Mouse (Mus musculus) embryonic facial prominence, embryonic 12.5 days (tissue): ENCODE results near the gene Nit2. TPM values are rescaled to one million over a fixed set of nuclear protein-coding genes. Genes with fewer than 3 reads are reported as not detected.
"Not testable (repeated sequence)": the region's sequence is repeated elsewhere in the genome, so short reads cannot be mapped to it uniquely, and the experiment has no call there.

Experiments
- ATAC-seq: fragments of 200-750 bp; cut with Nextera tagmentation; 2 replicates; pipeline ENCODE4 v1.8.0; 2017; ENCODE audit not compliant: insufficient number of reproducible peaks, insufficient read depth, low FRiP score, low TSS enrichment
- H3K27ac ChIP-seq: fragments of 300-500 bp; sonication (generic); 2 replicates; pipeline ENCODE4 v1.5.1; 2016; ENCODE audit warnings: mild to moderate bottlenecking
- H3K27me3 ChIP-seq: fragments of 300-500 bp; sonication (generic); 2 replicates; pipeline ENCODE4 v1.6.1; 2016; ENCODE audit warnings: mild to moderate bottlenecking, moderate library complexity
- H3K36me3 ChIP-seq: fragments of 300-500 bp; sonication (generic); 2 replicates; pipeline ENCODE4 v1.6.1; 2016; ENCODE audit warnings: mild to moderate bottlenecking
- H3K4me1 ChIP-seq: fragments of 300-500 bp; sonication (generic); 2 replicates; pipeline ENCODE4 v1.6.1; 2016
- H3K4me2 ChIP-seq: fragments of 300-500 bp; sonication (generic); replicated peaks from 2 replicates; pipeline ENCODE4 v1.6.1; 2016; ENCODE audit warnings: mild to moderate bottlenecking, moderate library complexity
- H3K4me3 ChIP-seq: fragments of 300-500 bp; sonication (generic); 2 replicates; pipeline ENCODE4 v1.5.1; 2016; ENCODE audit warnings: mild to moderate bottlenecking
- H3K9ac ChIP-seq: fragments of 300-500 bp; sonication (generic); 2 replicates; pipeline ENCODE4 v1.6.1; 2016; ENCODE audit warnings: mild to moderate bottlenecking, moderate library complexity
- H3K9me3 ChIP-seq: fragments of 300-500 bp; sonication (generic); 2 replicates; pipeline ENCODE4 v1.6.1; 2016; ENCODE audit warnings: mild to moderate bottlenecking, moderate library complexity
- WGBS: fragments of 180-500 bp; shearing (Covaris S2); methylation state at CpG from one replicate; pipeline ENCODE4 v1.1.7; 2016; 5-methylcytosine and 5-hydroxymethylcytosine counted together
- polyA plus RNA-seq: library from polyadenylated mRNA; unstranded; fragments of >200 nt; fragmentation: Nextera tagmentation; extraction: Ambion mirVana; gene quantifications from 2 replicates; pipeline ENCODE4 v1.2.1, GENCODE M21; 2016

Nit2 gene
- polyA plus RNA-seq, 1 experiment from 2014 or later = 77.7 TPM

DNA sequence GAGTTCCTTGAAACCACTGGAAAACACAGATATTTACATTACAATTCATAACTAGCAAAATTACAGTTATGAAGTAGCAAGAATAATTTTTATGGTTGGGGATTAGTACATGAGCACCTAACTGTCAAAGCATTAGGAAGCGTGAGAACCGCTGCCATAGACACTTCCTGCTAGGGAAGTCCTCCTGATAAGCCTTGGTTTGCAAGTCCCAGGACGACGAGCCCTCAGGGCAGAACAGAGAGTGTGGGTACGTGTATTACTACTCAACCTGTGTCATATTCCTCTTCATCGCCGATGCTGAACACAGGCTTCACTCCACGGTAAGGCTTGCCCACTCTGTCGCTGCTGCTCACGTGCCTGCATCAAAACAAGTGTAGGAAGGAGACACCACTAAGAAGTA is 10.5 kb upstream of the Nit2 start:
- no peak overlapping the region for H3K4me3 ChIP-seq
- no peak overlapping the region for H3K9ac ChIP-seq
- H3K9me3 ChIP-seq = no peaks in the 10 kb centered on the region
- no peaks in the 10 kb centered on the region for H3K4me1 ChIP-seq
- H3K27ac ChIP-seq = no peak overlapping the region
- peaks cover 33% of the 10 kb centered on the region for H3K36me3 ChIP-seq
- ATAC-seq = no peak
- no peak overlapping the region for H3K4me2 ChIP-seq
- H3K27me3 ChIP-seq = no peaks in the 10 kb centered on the region
- WGBS = 88% methylated on average over 10 of the region's 10 CpGs

DNA sequence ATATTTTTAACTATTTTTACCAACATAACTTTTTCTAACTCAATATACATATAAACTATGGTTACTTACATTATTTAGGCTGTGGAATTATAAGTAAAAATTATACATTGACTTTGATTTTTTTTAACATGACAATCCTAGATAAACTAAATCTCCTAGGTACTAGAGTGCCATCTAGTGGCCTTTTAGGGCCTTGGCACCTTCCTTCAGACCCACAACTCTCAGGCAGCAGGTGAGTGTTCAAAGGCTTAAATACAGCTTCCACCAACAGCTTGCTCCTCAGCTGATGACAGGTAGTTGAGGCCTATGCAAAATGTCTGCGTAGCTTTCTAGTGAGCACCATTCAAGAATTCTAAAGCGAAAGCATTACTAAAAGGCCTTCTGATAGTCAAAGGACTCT is 10.1 kb upstream of the Nit2 start:
- no peak overlapping the region for H3K27ac ChIP-seq
- no peak overlapping the region for H3K4me2 ChIP-seq
- no peak for ATAC-seq
- 67% methylated on average over 2 of the region's 2 CpGs for WGBS
- peaks cover 33% of the 10 kb centered on the region for H3K36me3 ChIP-seq
- no peaks in the 10 kb centered on the region for H3K4me1 ChIP-seq
- H3K9me3 ChIP-seq = no peaks in the 10 kb centered on the region
- no peak overlapping the region for H3K9ac ChIP-seq
- no peak overlapping the region for H3K4me3 ChIP-seq
- H3K27me3 ChIP-seq = no peaks in the 10 kb centered on the region

DNA sequence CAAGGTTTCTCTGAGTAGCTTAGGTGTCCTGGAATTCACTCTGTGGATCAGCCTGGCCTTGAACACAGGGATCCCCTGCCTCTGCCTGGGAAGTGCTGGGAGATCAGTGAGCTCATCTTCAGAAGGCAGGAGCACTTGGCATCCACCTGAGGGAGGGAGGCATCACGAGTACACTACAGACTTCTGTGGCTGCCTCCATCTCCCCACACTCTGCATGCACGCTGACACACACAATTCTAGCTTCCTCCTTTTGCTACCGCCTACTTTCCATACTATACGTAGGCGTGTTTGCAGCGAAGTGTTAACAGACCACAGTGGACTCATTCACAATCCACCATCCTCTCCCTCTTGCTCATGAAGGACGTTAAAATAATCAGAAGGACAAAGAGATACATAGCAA is 9.1 kb upstream of the Nit2 start:
- WGBS = 86% methylated on average over 7 of the region's 7 CpGs
- no peak for ATAC-seq
- Histone ChIP-seq H3K27me3 (no peaks in the 10 kb centered on the region), H3K9ac (no peak overlapping the region), H3K4me2 (no peak overlapping the region), H3K27ac (no peak overlapping the region), H3K9me3 (no peaks in the 10 kb centered on the region), H3K36me3 (peaks cover 24% of the 10 kb centered on the region), H3K4me3 (no peak overlapping the region), H3K4me1 (no peaks in the 10 kb centered on the region)

DNA sequence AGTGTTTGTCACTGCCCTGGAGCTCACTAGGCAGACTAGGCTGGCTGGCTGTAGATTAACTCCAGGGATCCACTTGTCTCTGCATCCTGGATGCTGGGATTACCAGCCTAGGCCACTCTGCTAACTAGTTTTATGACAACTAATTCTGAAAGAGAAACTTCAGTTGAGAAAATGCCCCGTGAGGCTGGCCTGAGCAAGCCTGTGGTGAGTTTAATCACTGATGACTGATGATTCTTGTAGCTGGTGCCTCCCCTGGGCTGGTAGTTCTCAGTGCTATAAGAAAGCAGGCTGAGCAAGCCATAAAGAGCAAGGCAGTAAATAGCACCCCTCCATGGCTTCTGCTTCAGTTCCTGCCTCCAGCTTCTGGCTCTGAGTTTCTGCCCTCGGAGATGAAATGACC is 8.6 kb upstream of the Nit2 start:
- no peak overlapping the region for H3K9ac ChIP-seq
- H3K27ac ChIP-seq = no peak overlapping the region
- H3K4me3 ChIP-seq = no peak overlapping the region
- no peaks in the 10 kb centered on the region for H3K27me3 ChIP-seq
- ATAC-seq = no peak
- no peak overlapping the region for H3K4me2 ChIP-seq
- H3K4me1 ChIP-seq = no peaks in the 10 kb centered on the region
- peaks cover 25% of the 10 kb centered on the region for H3K36me3 ChIP-seq
- 64% methylated on average over 2 of the region's 2 CpGs for WGBS
- no peaks in the 10 kb centered on the region for H3K9me3 ChIP-seq

DNA sequence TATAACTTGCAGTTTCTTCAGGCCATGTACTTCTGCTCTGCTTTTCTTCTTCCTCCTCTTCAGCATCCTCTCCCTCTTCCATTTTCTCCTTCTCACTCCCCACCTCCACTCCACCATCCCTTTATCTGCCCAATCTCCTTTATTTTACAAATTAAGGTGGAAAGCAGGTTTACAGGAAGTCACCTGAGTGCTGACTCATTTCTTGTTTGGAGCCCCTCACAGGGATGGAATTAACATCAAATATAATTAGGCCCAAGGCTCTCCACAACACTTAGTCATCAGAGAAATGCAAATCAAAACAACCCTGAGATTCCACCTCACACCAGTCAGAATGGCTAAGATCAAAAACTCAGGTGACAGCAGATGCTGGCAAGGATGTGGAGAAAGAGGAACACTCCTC is 7.3 kb upstream of the Nit2 start:
- H3K36me3 ChIP-seq = peaks cover 20% of the 10 kb centered on the region
- not testable (repeated sequence) for H3K4me1 ChIP-seq, ATAC-seq, H3K27me3 ChIP-seq, H3K4me3 ChIP-seq, H3K4me2 ChIP-seq, H3K9me3 ChIP-seq, H3K27ac ChIP-seq, H3K9ac ChIP-seq

DNA sequence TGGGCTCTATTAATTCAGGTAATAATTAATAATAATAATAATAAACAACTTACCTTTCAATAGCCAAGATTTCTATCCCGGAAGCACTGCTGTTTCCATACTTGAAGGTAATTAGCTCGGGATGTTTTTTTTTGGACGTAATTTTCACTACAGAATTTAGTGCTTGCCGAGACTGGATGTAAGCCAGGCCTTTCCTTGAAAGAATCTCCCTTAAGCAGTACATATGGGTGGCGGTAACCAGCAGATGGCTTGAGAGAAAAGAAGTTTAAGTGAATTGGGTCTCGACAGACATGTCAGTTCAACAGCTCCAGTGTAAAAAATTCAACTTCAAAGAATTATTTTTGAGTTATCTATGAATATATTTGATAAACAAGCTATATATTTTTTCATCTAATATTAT is 4.4 kb upstream of the Nit2 start:
- Histone ChIP-seq H3K4me3 (no peak overlapping the region), H3K9ac (no peak overlapping the region), H3K36me3 (peaks cover 14% of the 10 kb centered on the region), H3K4me1 (no peaks in the 10 kb centered on the region), H3K4me2 (no peak overlapping the region), H3K27me3 (no peaks in the 10 kb centered on the region), H3K9me3 (no peaks in the 10 kb centered on the region), H3K27ac (no peak overlapping the region)
- 89% methylated on average over 6 of the region's 6 CpGs for WGBS
- no peak for ATAC-seq

DNA sequence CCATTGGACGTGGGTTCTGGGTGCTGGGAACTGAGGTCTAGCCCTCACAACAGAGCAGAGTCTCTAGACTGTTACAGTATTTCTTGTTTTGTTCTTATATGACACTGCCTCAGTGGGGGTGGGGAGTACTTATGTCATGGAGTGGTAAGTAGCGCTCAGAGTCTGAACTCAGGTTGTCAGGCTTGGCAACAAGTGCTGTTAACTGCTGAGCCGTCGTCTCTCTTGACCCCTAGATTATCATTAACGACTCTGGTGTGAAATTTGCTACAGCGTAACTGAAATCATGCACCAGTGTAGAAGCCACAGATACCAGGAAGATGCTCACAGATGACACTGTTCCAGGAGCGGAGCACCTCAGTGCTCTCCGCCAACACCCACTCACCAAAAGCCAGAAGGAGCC is 4.0 kb upstream of the Nit2 start:
- H3K27ac ChIP-seq = no peak overlapping the region
- no peak for ATAC-seq
- H3K4me2 ChIP-seq = no peak overlapping the region
- WGBS = 91% methylated on average over 8 of the region's 8 CpGs
- peaks cover 14% of the 10 kb centered on the region for H3K36me3 ChIP-seq
- H3K9me3 ChIP-seq = no peaks in the 10 kb centered on the region
- H3K27me3 ChIP-seq = no peaks in the 10 kb centered on the region
- no peak overlapping the region for H3K9ac ChIP-seq
- no peaks in the 10 kb centered on the region for H3K4me1 ChIP-seq
- H3K4me3 ChIP-seq = no peak overlapping the region

DNA sequence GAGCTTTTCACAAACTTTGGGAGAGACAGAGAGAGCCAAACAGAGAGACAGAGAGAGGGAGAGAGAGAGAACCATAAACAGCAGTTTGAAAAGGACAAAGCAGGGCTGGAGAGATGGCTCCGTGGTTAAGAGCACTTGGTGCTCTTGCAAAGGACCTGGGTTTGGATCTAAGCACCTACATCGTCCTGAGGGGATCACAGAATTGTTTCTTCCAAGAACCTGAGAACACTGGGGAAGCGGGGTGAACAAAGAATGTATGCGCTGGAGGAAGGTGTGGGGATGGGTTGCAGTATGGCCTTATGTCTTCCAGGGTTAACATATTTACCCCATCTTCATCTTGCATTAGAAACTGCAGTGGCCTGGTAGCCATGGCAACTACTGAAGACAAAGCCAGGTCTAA is 1.1 kb upstream of the Nit2 start:
- Histone ChIP-seq H3K27ac (no peak overlapping the region), H3K27me3 (no peaks in the 10 kb centered on the region), H3K9ac (no peak overlapping the region), H3K4me1 (0 out of 2 replicates have a peak, but pooled peaks cover 2% of the 10 kb centered on the region), H3K9me3 (no peaks in the 10 kb centered on the region), H3K4me3 (no peak overlapping the region), H3K36me3 (peaks cover 15% of the 10 kb centered on the region), H3K4me2 (no peak overlapping the region)
- WGBS = 66% methylated on average over 4 of the region's 4 CpGs
- no peak for ATAC-seq

DNA sequence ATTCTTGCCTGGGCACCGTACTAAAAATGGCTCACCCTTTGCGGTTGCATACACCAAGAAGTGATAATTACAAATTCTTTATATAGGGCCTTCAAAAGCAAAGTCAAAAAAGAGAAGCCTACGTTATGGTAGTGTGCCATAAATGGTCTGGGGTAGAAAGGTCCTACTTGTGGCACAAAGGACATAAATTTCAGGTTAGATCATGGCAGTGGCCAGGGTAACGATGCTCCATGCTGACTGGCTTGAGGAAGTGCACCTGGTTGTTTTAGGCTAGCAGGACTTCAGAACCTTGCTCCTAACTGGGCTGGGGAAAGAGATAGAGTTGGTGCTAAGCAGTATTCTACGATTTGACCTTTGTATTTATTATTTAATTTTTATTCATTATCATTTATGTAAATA is 372 bp upstream of the Nit2 start:
- WGBS = 48% methylated on average over 5 of the region's 5 CpGs
- Histone ChIP-seq H3K4me2 (peak overlapping the region; percentile 54), H3K4me1 (0 out of 2 replicates have a peak, but pooled peaks cover 2% of the 10 kb centered on the region), H3K4me3 (peak overlapping the region; percentile 69), H3K27ac (peak overlapping the region; percentile 89; the same call in 1 of the 2 replicates), H3K9me3 (no peaks in the 10 kb centered on the region), H3K9ac (peak overlapping the region; percentile 74; the same call in 1 of the 2 replicates), H3K27me3 (no peaks in the 10 kb centered on the region), H3K36me3 (peaks cover 12% of the 10 kb centered on the region)
- ATAC-seq = peak; percentile 23; the same call in 1 of the 2 replicates

DNA sequence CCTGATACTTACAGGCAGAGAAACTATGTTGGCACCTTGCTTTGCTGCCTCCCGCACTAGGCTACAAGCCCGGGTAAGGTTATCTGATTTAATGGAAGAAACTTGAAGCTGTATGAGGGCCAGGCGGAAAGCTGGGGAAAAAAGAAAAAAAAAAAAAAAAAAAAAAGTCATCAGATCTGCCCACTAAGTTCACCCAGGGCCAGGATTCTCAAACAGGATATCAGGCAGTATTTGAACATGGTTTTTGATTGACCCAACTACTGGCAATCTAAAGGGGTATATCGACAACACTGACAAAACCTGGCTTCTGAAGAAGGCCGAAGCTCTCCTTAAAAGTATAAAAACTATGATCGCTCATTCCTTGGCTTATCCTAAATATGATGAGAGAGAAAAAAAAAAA is 1.1 kb downstream of the Nit2 start:
- no peak overlapping the region for H3K9ac ChIP-seq
- WGBS = 79% methylated on average over 6 of the region's 6 CpGs

DNA sequence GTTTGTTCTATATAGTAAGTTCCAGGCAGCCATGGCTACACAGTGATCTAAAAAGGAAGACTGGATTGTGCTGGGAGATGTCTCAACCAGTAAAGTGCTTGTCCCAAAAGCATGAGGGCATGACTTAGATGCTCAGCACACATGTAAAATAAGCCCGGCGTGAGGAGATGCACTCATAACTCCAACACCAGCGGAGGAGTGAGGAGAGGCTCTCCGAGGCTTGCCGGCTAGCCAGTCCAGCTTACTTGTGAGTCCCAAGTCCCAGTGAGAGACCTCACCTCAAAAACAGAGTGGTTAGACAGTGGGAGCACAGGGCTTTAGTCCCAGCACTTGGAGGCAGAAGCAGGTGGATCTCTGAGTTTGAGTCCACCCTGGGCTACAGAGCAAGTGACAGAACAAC is 2.0 kb downstream of the Nit2 start:
- peaks cover 14% of the 10 kb centered on the region; the same call in 1 of the 2 replicates for H3K36me3 ChIP-seq
- H3K4me3 ChIP-seq = no peak overlapping the region
- H3K9me3 ChIP-seq = no peaks in the 10 kb centered on the region
- no peak overlapping the region for H3K4me2 ChIP-seq
- no peak overlapping the region for H3K27ac ChIP-seq
- no peak for ATAC-seq
- H3K4me1 ChIP-seq = 0 out of 2 replicates have a peak, but pooled peaks cover 2% of the 10 kb centered on the region
- no peaks in the 10 kb centered on the region for H3K27me3 ChIP-seq
- no peak overlapping the region for H3K9ac ChIP-seq
- 94% methylated on average over 5 of the region's 5 CpGs for WGBS

More for the DNA sequence above, 1.1 kb downstream of the Nit2 start:
- Histone ChIP-seq H3K27ac (no peak overlapping the region), H3K4me2 (peak overlapping the region; percentile 54), H3K4me3 (peak overlapping the region; percentile 69), H3K36me3 (peaks cover 18% of the 10 kb centered on the region; the same call in 1 of the 2 replicates), H3K27me3 (no peaks in the 10 kb centered on the region), H3K4me1 (0 out of 2 replicates have a peak, but pooled peaks cover 2% of the 10 kb centered on the region), H3K9me3 (no peaks in the 10 kb centered on the region)
- ATAC-seq = no peak

DNA sequence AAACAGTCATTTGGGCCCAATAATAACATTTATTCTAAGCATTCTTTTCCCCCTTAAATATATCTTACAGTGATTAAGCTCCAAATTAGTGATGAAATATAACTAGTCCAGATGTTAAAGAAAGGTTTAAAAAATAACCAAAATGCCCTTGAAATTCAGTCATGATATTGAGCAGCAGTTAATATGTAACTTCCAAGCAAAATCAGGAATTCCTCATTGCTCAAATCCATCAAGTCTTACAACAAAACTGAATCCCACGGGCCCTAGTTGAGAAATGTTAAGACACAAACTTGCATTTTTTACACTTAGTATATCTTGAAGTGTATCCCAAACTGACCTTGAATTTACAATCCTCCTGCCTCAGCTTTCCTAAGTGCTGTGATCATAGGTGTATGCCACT is 3.4 kb downstream of the Nit2 start:
- H3K36me3 ChIP-seq = peaks cover 20% of the 10 kb centered on the region; the same call in 1 of the 2 replicates
- H3K4me3 ChIP-seq = no peak overlapping the region
- no peak overlapping the region for H3K9ac ChIP-seq
- H3K9me3 ChIP-seq = no peaks in the 10 kb centered on the region
- H3K27ac ChIP-seq = no peak overlapping the region
- 0 out of 2 replicates have a peak, but pooled peaks cover 2% of the 10 kb centered on the region for H3K4me1 ChIP-seq
- no peak for ATAC-seq
- no peaks in the 10 kb centered on the region for H3K27me3 ChIP-seq
- no peak overlapping the region for H3K4me2 ChIP-seq
- 89% methylated on average over 1 of the region's 1 CpGs for WGBS

DNA sequence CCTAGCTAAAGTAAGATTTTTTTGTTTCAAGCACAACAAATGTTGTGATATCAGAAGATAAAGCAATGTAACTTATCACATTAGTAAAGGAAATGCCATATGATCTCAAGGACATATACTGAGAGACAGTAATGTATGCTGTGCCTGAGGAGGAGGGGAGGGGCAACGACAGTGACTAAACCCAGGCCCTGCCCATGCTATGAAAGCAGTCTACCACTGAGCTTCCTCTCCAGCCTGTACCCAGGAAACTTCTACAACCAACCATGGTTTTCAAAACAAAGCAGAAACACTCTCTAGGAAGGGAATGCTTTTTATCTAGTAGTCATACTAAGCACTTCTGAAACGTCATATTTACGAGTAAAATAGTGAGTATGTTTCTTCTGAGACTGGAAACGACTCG is 4.3 kb downstream of the Nit2 start:
- peaks cover 24% of the 10 kb centered on the region; the same call in 1 of the 2 replicates for H3K36me3 ChIP-seq
- ATAC-seq = no peak
- WGBS = 91% methylated on average over 5 of the region's 5 CpGs
- no peaks in the 10 kb centered on the region for H3K9me3 ChIP-seq
- H3K4me1 ChIP-seq = 0 out of 2 replicates have a peak, but pooled peaks cover 2% of the 10 kb centered on the region
- no peak overlapping the region for H3K27ac ChIP-seq
- no peak overlapping the region for H3K9ac ChIP-seq
- H3K27me3 ChIP-seq = no peaks in the 10 kb centered on the region
- no peak overlapping the region for H3K4me2 ChIP-seq
- no peak overlapping the region for H3K4me3 ChIP-seq
